Mouse (Mus musculus) liver, adult 2 months (tissue): ENCODE results near the gene Flt1. TPM values are rescaled to one million over a fixed set of nuclear protein-coding genes. Genes with fewer than 3 reads are reported as not detected.
A peak's percentile ranks its signal among the peaks of the same experiment; 100 is the strongest.

Source experiments
- DNase-seq: peaks from one replicate; pipeline ENCODE4 v3.0.0-alpha.2; 2011; ENCODE audit warnings: low read depth, low spot score; ENCODE audit errors: extremely low read depth
- H3K27ac ChIP-seq: fragments of 200-500 bp; replicated peaks from 2 replicates; pipeline ENCODE4 v1.5.1; 2012; ENCODE audit warnings: low read depth, mild to moderate bottlenecking, control low read depth, inconsistent platforms, low read length; ENCODE audit not compliant: insufficient read depth
- H3K27me3 ChIP-seq: fragments of 200-500 bp; 2 replicates; pipeline ENCODE4 v1.6.1; 2012; ENCODE audit warnings: mild to moderate bottlenecking, moderate library complexity, low read length, inconsistent platforms; ENCODE audit not compliant: control insufficient read depth, insufficient read depth
- H3K36me3 ChIP-seq: fragments of 200-500 bp; 2 replicates; pipeline ENCODE4 v1.6.1; 2012; ENCODE audit warnings: low read length, inconsistent platforms; ENCODE audit not compliant: control insufficient read depth, insufficient read depth
- H3K4me1 ChIP-seq: fragments of 200-500 bp; 2 replicates; pipeline ENCODE4 v1.6.1; 2011; ENCODE audit warnings: low read length; ENCODE audit not compliant: control insufficient read depth, insufficient read depth
- H3K4me3 ChIP-seq: fragments of 200-500 bp; 2 replicates; pipeline ENCODE4 v1.5.1; 2011; ENCODE audit warnings: low read depth, mild to moderate bottlenecking, control low read depth, low read length, moderate library complexity; ENCODE audit not compliant: insufficient read depth
- H3K79me2 ChIP-seq: fragments of 200-500 bp; 2 replicates; pipeline ENCODE4 v1.6.1; 2012; ENCODE audit warnings: inconsistent platforms, mild to moderate bottlenecking, low read length, moderate library complexity; ENCODE audit not compliant: control insufficient read depth, insufficient read depth
- H3K9ac ChIP-seq: fragments of 200-500 bp; 2 replicates; pipeline ENCODE4 v1.6.1; 2012; ENCODE audit warnings: low read depth, mild to moderate bottlenecking, control low read depth, inconsistent platforms, low read length
- CTCF ChIP-seq: fragments of 200-500 bp; IDR thresholded peaks from 2 replicates; pipeline ENCODE4 v1.5.1; 2011; ENCODE audit warnings: low read depth, low read length, control low read depth
- POLR2A ChIP-seq: fragments of 200-500 bp; IDR thresholded peaks from 2 replicates; pipeline ENCODE4 v1.6.1; 2011; ENCODE audit warnings: low read length, control low read depth; ENCODE audit not compliant: insufficient read depth; ENCODE audit errors: extremely low read depth
- WGBS: fragments of 180-500 bp; shearing (Covaris S2); methylation state at CpG from one replicate; pipeline ENCODE4 v1.1.7; 2018; 5-methylcytosine and 5-hydroxymethylcytosine counted together
- polyA plus RNA-seq: library from polyadenylated mRNA; depleted of rRNA; stranded (reverse); fragments of >200 nt; gene quantifications from 2 replicates; pipeline ENCODE4 v1.2.3, GENCODE M21; 2012
- total RNA-seq: library from RNA; depleted of rRNA; stranded (reverse); fragments of >200 nt; gene quantifications from 2 replicates; pipeline ENCODE4 v1.2.3, GENCODE M21; 2014

Gene Flt1
- total and polyA plus RNA-seq, 2 experiments: 1.3 to 4.8 TPM

DNA sequence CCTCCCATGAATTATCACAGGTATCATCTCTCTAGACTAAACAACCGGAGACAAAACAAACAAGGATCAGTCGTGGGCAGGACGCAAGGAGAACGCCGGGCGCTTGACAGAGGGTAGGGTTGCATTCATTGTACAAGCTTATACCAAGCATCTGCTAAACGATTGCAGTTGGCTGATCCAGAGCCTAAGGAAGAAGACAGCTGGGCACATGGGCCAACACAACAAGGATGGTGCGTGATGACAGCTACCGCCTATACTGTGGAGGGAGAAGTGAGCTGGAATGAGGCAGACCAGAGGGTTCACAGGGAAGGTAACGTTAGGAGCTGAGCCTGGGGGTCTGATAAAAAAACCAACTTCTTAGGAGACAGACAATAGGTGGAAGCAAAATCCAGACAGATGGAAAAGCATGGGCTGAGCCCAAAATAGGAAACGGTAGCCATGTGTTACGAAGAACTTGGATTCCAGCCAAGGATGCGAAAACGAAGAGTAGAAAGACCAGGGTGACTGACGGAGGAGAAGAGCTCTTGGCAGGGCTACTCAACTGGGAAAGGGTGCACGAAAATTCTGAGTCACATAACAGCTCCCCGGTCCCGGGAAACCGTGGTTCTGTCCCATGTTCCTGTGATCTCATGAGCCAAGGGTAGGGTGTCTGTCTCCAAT, 53.9 kb downstream of the Flt1 start:
- H3K27ac ChIP-seq: no peak overlapping the region
- H3K4me1 ChIP-seq: no peaks in the 10 kb centered on the region
- H3K27me3 ChIP-seq: no peaks in the 10 kb centered on the region
- no peak overlapping the region for H3K9ac ChIP-seq
- WGBS: 76% methylated on average over 19 of the region's 19 CpGs
- DNase-seq: no peak
- TF ChIP-seq CTCF: no peak
- no peak for TF ChIP-seq POLR2A
- H3K79me2 ChIP-seq: no peaks in the 10 kb centered on the region
- no peak overlapping the region for H3K4me3 ChIP-seq
- H3K36me3 ChIP-seq: no peaks in the 10 kb centered on the region

DNA sequence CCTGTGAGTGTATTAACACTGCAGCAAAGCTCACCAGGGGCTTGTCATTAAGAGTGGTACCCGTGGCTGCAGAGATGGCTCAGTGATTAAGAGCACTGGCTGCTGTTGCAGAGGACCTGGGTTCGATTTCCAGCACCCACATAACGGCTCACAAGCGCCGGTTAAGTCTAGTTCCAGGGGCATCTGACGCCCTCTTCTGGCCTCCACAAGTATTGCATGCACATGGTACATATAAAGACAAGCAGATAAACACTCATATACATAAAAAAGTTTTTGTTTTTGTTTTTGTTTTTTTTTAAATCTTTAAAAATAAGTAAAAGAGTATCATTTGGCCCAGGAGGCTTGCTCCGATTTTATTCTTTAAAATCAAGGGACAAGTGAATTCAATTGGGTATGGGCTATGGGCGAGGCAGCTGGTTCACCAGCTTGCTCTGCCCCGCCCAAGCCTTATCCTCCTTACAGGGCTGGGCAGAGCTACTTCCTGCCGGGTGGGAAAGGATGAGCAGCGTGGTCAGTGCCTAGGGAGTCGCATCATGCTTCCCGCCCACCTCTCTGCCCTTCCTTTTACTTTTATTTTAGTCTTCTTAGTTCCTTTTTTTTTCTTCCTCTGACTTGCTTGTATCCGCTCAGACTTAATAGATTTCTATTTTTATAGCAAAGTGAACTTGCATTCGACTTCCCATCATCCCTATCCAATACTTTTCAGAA, 57.0 kb downstream of the Flt1 start:
- no peak overlapping the region for H3K4me3 ChIP-seq
- H3K36me3 ChIP-seq: no peaks in the 10 kb centered on the region
- no peak for TF ChIP-seq CTCF
- no peak for DNase-seq
- H3K27me3 ChIP-seq: no peaks in the 10 kb centered on the region
- no peaks in the 10 kb centered on the region for H3K79me2 ChIP-seq
- no peaks in the 10 kb centered on the region for H3K4me1 ChIP-seq
- no peak overlapping the region for H3K27ac ChIP-seq
- WGBS: 84% methylated on average over 15 of the region's 15 CpGs
- no peak overlapping the region for H3K9ac ChIP-seq

DNA sequence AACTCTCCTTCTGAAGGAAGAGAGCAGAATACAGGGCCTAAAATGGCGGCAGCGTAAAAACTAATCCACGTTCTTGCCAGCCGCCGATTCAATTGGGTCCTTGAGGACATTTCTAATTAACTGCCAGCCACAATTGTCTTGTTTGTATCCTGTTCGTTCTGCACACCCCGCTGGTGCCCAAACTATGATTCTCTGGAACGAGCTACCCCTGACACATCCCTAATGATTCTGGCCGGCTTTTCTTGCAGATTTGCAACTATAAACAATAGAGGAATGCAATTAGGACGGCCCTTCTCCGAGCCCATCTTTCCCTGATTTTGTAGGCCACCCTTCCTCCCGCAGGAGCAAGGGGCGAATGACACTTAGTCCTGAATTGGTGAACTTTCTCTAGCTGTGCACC, 59.9 kb downstream of the Flt1 start:
- TF ChIP-seq POLR2A: no peak
- TF ChIP-seq CTCF: no peak
- no peak for DNase-seq
- Histone ChIP-seq H3K4me1 (no peaks in the 10 kb centered on the region), H3K36me3 (no peaks in the 10 kb centered on the region), H3K27me3 (no peaks in the 10 kb centered on the region), H3K79me2 (no peaks in the 10 kb centered on the region), H3K9ac (no peak overlapping the region), H3K4me3 (no peak overlapping the region), H3K27ac (no peak overlapping the region)
- 87% methylated on average over 13 of the region's 13 CpGs for WGBS

DNA sequence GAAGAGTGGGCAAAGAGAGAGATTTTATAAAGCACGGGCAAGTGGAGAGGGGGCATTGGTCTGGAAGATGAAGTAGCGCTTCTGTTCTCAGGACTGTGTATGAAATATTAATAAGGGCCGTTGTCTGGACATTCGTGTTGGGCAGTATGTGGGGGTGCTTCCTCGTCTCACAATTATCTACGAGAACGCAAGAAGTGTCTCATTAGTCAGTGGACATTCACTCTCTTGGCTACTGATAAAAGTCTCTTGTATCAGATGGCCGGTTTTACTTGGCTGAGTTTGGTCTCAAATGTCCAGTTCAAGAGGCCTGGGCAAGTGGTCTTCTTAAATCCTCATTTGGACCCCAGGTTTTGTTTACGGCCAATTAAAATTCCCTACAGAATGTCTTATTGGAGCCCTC, 60.4 kb downstream of the Flt1 start:
- Histone ChIP-seq H3K27me3 (no peaks in the 10 kb centered on the region), H3K79me2 (no peaks in the 10 kb centered on the region), H3K4me1 (no peaks in the 10 kb centered on the region), H3K36me3 (no peaks in the 10 kb centered on the region), H3K4me3 (no peak overlapping the region), H3K27ac (no peak overlapping the region), H3K9ac (no peak overlapping the region)
- DNase-seq: no peak
- WGBS: 82% methylated on average over 9 of the region's 9 CpGs
- TF ChIP-seq CTCF (no peak), POLR2A (no peak)

DNA sequence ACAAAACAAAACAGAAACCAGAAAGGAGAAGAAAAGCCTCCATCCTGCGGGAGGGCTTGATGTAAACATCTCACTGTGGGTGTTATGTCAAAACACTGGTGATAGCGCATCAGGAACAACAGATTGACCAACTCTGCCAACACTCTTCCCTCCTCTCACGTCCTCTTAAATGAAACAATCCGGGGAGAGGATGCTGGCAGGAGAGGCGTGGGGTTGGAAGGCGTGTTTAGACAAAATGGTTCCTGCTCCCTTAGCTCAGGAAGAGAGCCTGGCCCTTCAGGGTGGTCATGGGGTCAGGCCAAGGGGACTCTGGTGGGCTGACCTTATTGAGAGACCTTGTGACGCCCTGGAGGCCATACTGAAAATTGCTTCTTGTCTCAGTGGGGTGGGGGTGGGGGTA, 65.9 kb downstream of the Flt1 start:
- no peaks in the 10 kb centered on the region for H3K79me2 ChIP-seq
- WGBS: 71% methylated on average over 7 of the region's 7 CpGs
- TF ChIP-seq POLR2A (no peak), CTCF (no peak)
- no peak for DNase-seq
- H3K36me3 ChIP-seq: no peaks in the 10 kb centered on the region
- no peak overlapping the region for H3K4me3 ChIP-seq
- H3K9ac ChIP-seq: no peak overlapping the region
- no peaks in the 10 kb centered on the region for H3K4me1 ChIP-seq
- H3K27ac ChIP-seq: 0 out of 2 replicates have a peak overlapping the region, but pooled peaks have one; percentile 16
- H3K27me3 ChIP-seq: no peaks in the 10 kb centered on the region
